Mouse (Mus musculus) hindbrain, embryonic 12.5 days (tissue): ENCODE data around the gene Irs2. TPM values are rescaled to one million over a fixed set of nuclear protein-coding genes. Genes with fewer than 3 reads are reported as not detected.

Experiments
- ATAC-seq: fragments of 200-750 bp; cut with Nextera tagmentation; 2 replicates; pipeline ENCODE4 v1.8.0; 2017; ENCODE audit warnings: moderate TSS enrichment; ENCODE audit not compliant: low FRiP score
- H3K27ac ChIP-seq: fragments of 300-500 bp; sonication (generic); 2 replicates; pipeline ENCODE4 v1.5.1; 2016; ENCODE audit warnings: mild to moderate bottlenecking
- H3K27me3 ChIP-seq: fragments of 300-500 bp; sonication (generic); 2 replicates; pipeline ENCODE4 v1.6.1; 2016; ENCODE audit warnings: mild to moderate bottlenecking
- H3K36me3 ChIP-seq: fragments of 300-500 bp; sonication (generic); 2 replicates; pipeline ENCODE4 v1.6.1; 2016; ENCODE audit warnings: mild to moderate bottlenecking
- H3K4me1 ChIP-seq: fragments of 300-500 bp; sonication (generic); 2 replicates; pipeline ENCODE4 v1.6.1; 2016
- H3K4me2 ChIP-seq: fragments of 300-500 bp; sonication (generic); replicated peaks from 2 replicates; pipeline ENCODE4 v1.6.1; 2016; ENCODE audit warnings: mild to moderate bottlenecking
- H3K4me3 ChIP-seq: fragments of 300-500 bp; sonication (generic); 2 replicates; pipeline ENCODE4 v1.5.1; 2016; ENCODE audit warnings: mild to moderate bottlenecking
- H3K9ac ChIP-seq: fragments of 300-500 bp; sonication (generic); 2 replicates; pipeline ENCODE4 v1.6.1; 2016; ENCODE audit warnings: mild to moderate bottlenecking, moderate library complexity
- H3K9me3 ChIP-seq: fragments of 300-500 bp; sonication (generic); replicated peaks from 2 replicates; pipeline ENCODE4 v1.6.1; 2016; ENCODE audit warnings: mild to moderate bottlenecking
- WGBS: fragments of 180-500 bp; shearing (Covaris S2); methylation state at CpG from one replicate; pipeline ENCODE4 v1.1.7; 2016; 5-methylcytosine and 5-hydroxymethylcytosine counted together
- polyA plus RNA-seq: library from polyadenylated mRNA; unstranded; fragments of >200 nt; fragmentation: Nextera tagmentation; extraction: Ambion mirVana; gene quantifications from 2 replicates; pipeline ENCODE4 v1.2.1, GENCODE M21; 2016

Irs2 gene
- polyA plus RNA-seq, 1 experiment from 2014 or later = 10.4 TPM

DNA sequence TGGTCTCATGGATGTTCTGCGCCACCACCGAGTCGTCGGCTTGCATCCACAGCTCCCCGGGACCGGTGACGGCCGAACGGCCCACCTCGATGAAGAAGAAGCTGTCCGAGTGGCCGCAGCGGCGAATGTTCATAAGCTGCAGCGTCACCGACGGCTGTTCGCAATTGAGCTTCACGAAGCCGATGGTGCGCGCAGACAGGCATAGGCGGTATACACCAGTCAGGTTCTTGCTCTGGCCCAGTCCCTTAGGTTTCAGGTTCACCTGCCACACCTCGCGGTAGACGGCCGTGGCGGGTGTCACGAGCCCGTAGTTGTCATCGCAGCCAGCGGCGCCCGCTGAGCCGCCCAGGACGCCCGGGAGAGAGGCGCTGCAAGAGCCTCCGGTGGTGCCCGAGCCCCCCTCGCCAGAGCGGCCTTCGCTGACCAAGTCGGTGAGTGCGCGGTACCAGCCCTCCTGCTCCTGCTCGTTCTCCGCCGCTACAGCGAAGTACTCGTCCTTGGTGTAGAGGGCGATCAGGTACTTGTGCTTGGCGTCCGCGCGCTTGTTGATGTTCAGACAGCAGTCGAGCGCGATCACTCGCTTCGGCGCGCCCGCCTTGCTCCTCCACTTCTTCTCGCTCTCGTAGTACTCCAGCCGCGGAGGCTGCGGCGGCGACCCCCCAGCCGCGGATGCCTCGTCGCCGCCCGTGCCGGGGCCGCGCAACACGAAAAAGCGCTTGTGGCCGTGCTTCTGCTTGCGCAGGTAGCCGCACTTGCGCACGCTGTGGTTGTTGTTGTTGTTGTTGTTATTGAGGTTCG lies 478 bp downstream of the Irs2 start:
- Histone ChIP-seq H3K9ac (peak overlapping the region; percentile 78), H3K27me3 (no peaks in the 10 kb centered on the region), H3K4me1 (peaks cover 54% of the 10 kb centered on the region), H3K4me2 (peak overlapping the region; percentile 91), H3K4me3 (peak overlapping the region; percentile 57), H3K27ac (peak overlapping the region; percentile 99), H3K9me3 (no peaks in the 10 kb centered on the region), H3K36me3 (0 out of 2 replicates have a peak, but pooled peaks cover 8% of the 10 kb centered on the region)
- under 1% methylated on average over 84 of the region's 88 CpGs for WGBS
- ATAC-seq = no peak

DNA sequence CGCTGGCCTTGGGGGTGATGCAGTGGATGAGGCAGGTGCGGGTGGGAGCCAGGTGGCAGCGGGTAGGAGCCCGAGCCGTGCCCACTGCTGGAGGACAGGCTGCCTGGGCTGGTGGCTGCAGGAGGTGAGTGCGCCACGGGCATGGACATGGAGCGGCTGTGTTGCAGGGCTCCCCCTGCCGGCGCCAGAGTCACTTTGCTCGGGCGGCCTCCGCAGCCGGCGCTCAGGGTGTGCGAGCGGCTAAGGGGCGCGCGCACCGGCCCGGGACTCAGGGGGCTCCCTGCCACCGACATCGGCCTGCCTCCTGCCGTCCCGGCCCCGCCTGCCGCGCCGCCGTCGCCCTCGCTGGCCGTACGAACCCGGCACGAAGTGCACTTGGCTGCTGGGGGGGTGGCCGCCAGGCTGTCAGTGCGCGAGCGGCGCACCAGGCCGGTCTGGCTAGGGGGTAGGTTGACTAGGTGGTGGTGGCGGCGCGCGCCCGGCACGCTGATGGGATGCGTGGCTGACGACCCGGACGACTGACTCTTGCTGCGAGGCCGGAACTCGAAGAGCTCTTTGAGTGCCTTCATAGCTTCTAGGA lies 1.2 kb downstream of the Irs2 start:
- peak; percentile 57 for ATAC-seq
- peaks cover 61% of the 10 kb centered on the region for H3K4me1 ChIP-seq
- peak overlapping the region; percentile 57 for H3K4me3 ChIP-seq
- H3K36me3 ChIP-seq = 0 out of 2 replicates have a peak, but pooled peaks cover 8% of the 10 kb centered on the region
- peak overlapping the region; percentile 99 for H3K27ac ChIP-seq
- no peaks in the 10 kb centered on the region for H3K27me3 ChIP-seq
- under 1% methylated on average over 51 of the region's 56 CpGs for WGBS
- H3K4me2 ChIP-seq = peak overlapping the region; percentile 91
- no peaks in the 10 kb centered on the region for H3K9me3 ChIP-seq
- H3K9ac ChIP-seq = peak overlapping the region; percentile 78

DNA sequence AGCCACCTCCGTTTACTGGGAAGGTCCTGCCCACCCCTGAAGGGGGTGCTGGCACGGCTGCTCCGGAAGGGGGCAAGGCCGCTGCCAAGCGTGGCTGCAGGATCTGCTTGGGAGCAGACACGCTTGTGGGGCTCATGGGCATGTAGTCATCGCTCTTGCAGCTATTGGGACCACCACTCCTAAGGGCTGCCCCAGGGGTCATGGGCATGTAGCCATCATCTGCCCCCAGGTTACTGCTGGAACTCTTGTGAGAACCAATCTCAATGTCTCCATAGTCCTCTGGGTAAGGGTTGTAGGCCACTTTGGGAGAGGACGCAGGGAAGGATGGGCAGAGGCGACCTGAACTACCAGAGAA lies 2.0 kb downstream of the Irs2 start:
- Histone ChIP-seq H3K4me3 (peak overlapping the region; percentile 57), H3K9me3 (no peaks in the 10 kb centered on the region), H3K4me1 (peaks cover 69% of the 10 kb centered on the region), H3K36me3 (0 out of 2 replicates have a peak, but pooled peaks cover 8% of the 10 kb centered on the region), H3K9ac (peak overlapping the region; percentile 78), H3K4me2 (peak overlapping the region; percentile 91), H3K27me3 (no peaks in the 10 kb centered on the region), H3K27ac (no peak overlapping the region)
- WGBS = 87% methylated on average over 9 of the region's 9 CpGs
- ATAC-seq = no peak

DNA sequence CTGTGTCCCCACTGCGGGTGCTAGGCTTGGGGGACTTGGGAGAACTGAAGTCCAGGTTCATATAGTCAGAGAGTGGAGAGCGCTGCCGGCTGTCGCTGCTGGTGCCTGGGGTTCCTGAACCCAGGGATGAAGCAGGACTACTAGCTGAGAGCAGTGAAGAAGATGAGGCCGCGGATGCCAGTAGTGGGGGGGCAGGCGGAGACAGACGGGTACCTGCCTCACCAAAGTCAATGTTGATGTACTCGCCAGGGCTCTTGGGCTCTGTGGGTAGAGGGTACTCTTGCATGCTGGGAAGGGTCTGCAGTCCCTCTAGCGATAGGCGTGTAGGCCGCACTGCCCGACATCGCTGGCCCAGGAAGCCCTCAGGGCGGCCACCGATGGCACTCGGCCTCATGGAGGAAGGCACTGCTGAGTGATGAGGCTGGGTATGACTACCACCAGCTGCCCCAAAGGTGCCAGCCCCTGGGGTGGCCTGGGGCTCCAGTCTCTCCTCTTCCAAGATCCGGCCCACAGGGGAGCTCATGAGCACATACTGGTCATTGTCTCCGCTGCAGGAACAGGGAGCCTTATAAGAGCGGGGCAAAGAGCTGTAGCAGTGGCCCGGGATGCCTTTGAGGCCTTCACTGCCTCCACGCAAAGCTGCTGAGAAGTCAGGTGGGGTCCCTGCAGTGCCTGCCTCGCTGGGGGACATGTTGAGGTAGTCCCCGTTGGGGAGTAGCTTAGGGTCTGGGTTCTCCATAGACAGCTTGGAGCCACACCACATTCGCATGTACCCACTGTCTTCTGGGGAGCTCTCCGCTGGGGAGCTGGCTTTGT lies 2.6 kb downstream of the Irs2 start:
- Histone ChIP-seq H3K36me3 (0 out of 2 replicates have a peak, but pooled peaks cover 8% of the 10 kb centered on the region), H3K9me3 (no peaks in the 10 kb centered on the region), H3K27ac (no peak overlapping the region), H3K4me3 (peak overlapping the region; percentile 57), H3K27me3 (no peaks in the 10 kb centered on the region), H3K9ac (peak overlapping the region; percentile 78), H3K4me2 (peak overlapping the region; percentile 91), H3K4me1 (peaks cover 70% of the 10 kb centered on the region)
- WGBS = 87% methylated on average over 26 of the region's 26 CpGs
- ATAC-seq = no peak

DNA sequence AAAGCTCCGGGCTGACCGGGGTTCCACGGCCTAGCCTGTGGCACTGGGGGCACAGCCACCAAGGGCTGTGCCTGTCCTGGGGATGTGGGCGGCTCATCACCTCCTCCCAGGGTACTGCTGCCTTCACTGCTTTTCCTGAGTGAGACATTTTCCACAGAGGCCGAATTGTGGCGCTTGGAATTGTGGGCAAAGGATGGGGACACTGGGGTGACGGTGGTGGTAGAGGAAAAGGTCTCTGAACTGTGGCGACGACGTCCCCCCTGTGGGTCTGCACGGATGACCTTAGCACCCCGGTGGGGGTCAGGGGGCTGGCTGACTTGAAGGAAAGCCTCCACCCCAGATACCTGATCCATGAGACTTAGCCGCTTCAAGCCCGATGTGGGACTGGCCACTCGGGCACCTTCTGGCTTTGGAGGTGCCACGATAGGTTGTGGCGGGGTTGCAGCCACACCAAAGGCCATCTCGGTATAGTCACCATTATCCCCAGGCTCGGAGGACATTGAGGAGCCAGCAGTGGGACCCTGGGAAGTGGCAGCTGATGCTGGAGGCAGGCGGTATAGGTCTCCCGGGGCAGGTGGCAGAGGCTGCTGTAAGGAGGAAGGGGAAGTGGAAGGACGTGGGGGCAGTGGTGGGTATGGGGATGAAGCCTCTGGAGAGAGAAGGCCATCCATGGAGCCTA lies 3.3 kb downstream of the Irs2 start:
- peaks cover 73% of the 10 kb centered on the region for H3K4me1 ChIP-seq
- ATAC-seq = no peak
- peak overlapping the region; percentile 78 for H3K9ac ChIP-seq
- peak overlapping the region; percentile 57 for H3K4me3 ChIP-seq
- H3K9me3 ChIP-seq = no peaks in the 10 kb centered on the region
- 67% methylated on average over 22 of the region's 22 CpGs for WGBS
- peak overlapping the region; percentile 91 for H3K4me2 ChIP-seq
- 0 out of 2 replicates have a peak, but pooled peaks cover 8% of the 10 kb centered on the region for H3K36me3 ChIP-seq
- peak overlapping the region; percentile 0; the same call in 1 of the 2 replicates for H3K27ac ChIP-seq
- H3K27me3 ChIP-seq = no peaks in the 10 kb centered on the region

DNA sequence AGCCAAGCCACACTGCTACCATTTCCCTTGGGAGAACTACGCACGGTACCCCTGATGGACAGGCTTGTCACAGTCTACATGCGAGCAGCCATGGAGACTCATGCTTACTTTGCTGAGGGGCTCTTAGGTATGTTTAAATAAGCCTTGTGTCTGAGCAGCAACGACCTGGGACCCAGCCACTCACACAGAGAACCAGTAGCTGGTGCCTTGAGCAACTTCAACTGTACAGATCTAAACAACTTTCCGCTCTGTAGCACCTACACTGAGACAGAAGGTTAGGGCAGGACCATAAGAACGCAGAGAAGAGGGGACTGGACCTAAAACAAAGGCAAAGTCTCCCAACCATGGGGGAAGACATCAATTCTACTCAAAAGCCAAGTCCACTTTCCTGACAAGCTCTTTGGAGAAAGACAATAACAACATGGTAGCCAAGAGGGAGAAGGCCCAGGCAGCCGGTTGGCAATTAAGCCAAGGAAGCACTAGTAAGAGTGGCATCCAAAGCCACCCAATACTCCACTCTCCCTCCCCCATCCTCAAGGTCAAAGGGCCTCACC lies 4.3 kb downstream of the Irs2 start:
- peak overlapping the region; percentile 91 for H3K4me2 ChIP-seq
- peak overlapping the region; percentile 52; the same call in 1 of the 2 replicates for H3K27ac ChIP-seq
- H3K4me1 ChIP-seq = peaks cover 77% of the 10 kb centered on the region
- peak overlapping the region; percentile 78 for H3K9ac ChIP-seq
- 0 out of 2 replicates have a peak, but pooled peaks cover 8% of the 10 kb centered on the region for H3K36me3 ChIP-seq
- no peaks in the 10 kb centered on the region for H3K9me3 ChIP-seq
- no peak for ATAC-seq
- H3K27me3 ChIP-seq = no peaks in the 10 kb centered on the region
- WGBS = 31% methylated on average over 7 of the region's 7 CpGs
- H3K4me3 ChIP-seq = peak overlapping the region; percentile 57

DNA sequence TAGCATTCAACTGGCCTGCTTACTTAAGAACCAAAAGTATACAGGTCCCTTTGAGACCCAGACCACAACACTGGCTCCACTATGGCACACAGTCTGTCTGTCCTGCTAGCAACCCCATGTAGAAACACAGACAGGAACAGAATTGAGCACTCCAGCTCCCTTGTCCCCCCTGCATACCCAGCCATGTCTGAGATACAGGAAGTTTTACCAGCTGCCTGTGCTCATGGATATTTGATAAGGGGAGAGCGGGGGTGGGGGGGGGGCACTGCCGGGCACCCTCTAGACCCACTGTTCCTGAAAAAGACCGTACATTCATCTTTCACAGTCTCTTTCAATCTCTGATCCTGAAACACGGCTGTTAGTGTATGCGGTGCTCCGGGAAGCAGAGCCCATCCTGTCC lies 5.0 kb downstream of the Irs2 start:
- peaks cover 10% of the 10 kb centered on the region; the same call in 1 of the 2 replicates for H3K36me3 ChIP-seq
- no peaks in the 10 kb centered on the region for H3K9me3 ChIP-seq
- H3K4me3 ChIP-seq = peak overlapping the region; percentile 57
- peaks cover 79% of the 10 kb centered on the region for H3K4me1 ChIP-seq
- H3K4me2 ChIP-seq = peak overlapping the region; percentile 91
- peak overlapping the region; percentile 78 for H3K9ac ChIP-seq
- 0 out of 2 replicates have a peak overlapping the region, but pooled peaks have one; percentile 31 for H3K27ac ChIP-seq
- H3K27me3 ChIP-seq = no peaks in the 10 kb centered on the region
- WGBS = 43% methylated on average over 6 of the region's 6 CpGs
- no peak for ATAC-seq

DNA sequence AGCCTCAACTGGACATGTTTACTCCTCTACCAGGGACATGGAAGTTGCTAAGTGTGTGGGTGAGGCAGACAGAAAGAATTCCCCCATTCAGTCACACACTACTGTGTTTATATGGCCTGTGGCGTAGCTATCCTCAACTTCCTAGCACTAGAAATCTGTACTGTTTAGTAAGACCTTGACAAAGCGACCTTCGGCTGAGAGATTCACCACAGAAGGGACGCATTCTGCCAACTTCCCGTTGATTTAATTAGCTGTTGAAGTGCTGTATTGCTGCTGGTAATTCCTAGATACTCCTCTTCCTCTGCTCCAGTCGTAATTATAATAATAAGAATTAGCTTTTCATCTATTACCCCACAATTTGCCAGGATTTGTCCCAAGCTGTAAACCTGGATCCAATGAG lies 5.4 kb downstream of the Irs2 start:
- WGBS = 36% methylated on average over 6 of the region's 6 CpGs
- H3K27me3 ChIP-seq = no peaks in the 10 kb centered on the region
- no peak for ATAC-seq
- peak overlapping the region; percentile 78 for H3K9ac ChIP-seq
- no peaks in the 10 kb centered on the region for H3K9me3 ChIP-seq
- peak overlapping the region; percentile 57 for H3K4me3 ChIP-seq
- peaks cover 14% of the 10 kb centered on the region; the same call in 1 of the 2 replicates for H3K36me3 ChIP-seq
- peak overlapping the region; percentile 91 for H3K4me2 ChIP-seq
- H3K4me1 ChIP-seq = peaks cover 83% of the 10 kb centered on the region
- 0 out of 2 replicates have a peak overlapping the region, but pooled peaks have one; percentile 0 for H3K27ac ChIP-seq

DNA sequence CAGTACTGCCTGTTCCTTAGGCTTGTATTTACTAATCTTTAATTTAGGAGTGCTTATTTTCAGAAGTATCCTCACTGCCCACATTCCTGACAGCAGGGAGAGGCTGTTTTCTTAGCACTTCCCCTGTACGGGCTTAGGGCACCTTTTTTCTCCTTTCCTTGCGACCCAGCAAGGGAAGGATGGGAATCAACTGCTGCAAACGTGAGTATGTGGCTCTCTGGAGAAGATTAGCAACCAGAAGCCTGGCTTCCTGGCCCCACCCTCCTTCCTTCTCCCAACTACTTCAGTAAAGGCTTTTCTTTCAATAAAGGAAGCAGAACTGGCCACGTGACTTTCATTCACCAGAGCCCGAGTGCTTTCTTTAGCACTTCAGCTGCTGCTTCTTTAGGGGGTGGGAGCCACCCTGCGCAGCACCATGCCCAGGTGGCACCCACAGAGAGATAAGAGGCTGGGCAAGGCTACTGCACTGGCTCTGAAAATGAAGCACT lies 7.2 kb downstream of the Irs2 start:
- H3K9ac ChIP-seq = peak overlapping the region; percentile 15
- WGBS = 10% methylated on average over 6 of the region's 6 CpGs
- peaks cover 84% of the 10 kb centered on the region for H3K4me1 ChIP-seq
- ATAC-seq = no peak
- H3K4me2 ChIP-seq = peak overlapping the region; percentile 91
- no peaks in the 10 kb centered on the region for H3K27me3 ChIP-seq
- no peaks in the 10 kb centered on the region for H3K9me3 ChIP-seq
- peaks cover 16% of the 10 kb centered on the region; the same call in 1 of the 2 replicates for H3K36me3 ChIP-seq
- peak overlapping the region; percentile 62 for H3K27ac ChIP-seq
- H3K4me3 ChIP-seq = peak overlapping the region; percentile 57

DNA sequence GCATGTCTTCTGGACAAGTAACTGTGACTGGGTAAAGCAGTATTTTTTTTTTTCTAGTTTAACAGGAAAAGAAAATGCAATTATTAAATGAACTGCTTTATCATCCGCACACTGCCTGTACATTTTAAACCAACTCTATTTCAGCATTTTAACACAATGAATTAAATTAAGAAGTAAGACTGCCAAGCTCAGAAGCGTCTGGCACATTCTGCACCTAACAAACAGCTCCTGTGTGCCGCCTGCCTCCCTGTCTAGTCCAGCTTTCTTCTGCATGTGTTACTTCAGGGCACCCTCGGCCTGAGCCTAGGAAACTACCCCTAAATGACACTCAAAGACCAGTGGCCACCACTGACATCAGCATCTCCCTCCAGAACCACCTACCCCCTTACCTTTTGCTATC lies 8.7 kb downstream of the Irs2 start:
- peaks cover 8% of the 10 kb centered on the region; the same call in 1 of the 2 replicates for H3K36me3 ChIP-seq
- ATAC-seq = no peak
- peak overlapping the region; percentile 91 for H3K4me2 ChIP-seq
- H3K4me3 ChIP-seq = no peak overlapping the region
- 75% methylated on average over 4 of the region's 4 CpGs for WGBS
- H3K9ac ChIP-seq = no peak overlapping the region
- no peaks in the 10 kb centered on the region for H3K27me3 ChIP-seq
- H3K27ac ChIP-seq = 0 out of 2 replicates have a peak overlapping the region, but pooled peaks have one; percentile 17
- peaks cover 70% of the 10 kb centered on the region for H3K4me1 ChIP-seq
- no peaks in the 10 kb centered on the region for H3K9me3 ChIP-seq

DNA sequence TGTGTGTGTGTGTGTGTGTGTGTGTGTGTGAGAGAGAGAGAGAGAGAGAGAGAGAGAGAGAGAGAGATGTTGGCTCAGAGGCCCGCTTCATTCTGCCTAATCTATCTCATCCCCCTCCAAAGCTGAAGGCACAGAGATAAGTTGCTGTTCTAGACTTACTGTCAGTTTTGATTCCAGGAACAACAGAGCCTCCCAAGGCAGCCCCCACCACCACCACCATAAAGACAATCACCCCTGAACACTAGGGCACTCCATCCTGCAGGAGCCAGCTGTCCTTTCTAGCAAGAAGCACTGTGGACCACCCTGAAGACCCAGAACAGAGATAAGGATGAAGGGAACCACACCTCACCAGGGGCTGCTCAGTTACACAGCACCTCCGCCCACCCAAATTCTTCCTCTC lies 12.0 kb downstream of the Irs2 start:
- Histone ChIP-seq H3K4me3 (no peak overlapping the region), H3K9ac (no peak overlapping the region), H3K27ac (no peak overlapping the region), H3K9me3 (no peaks in the 10 kb centered on the region), H3K4me2 (no peak overlapping the region), H3K36me3 (peaks cover 14% of the 10 kb centered on the region), H3K4me1 (peaks cover 53% of the 10 kb centered on the region), H3K27me3 (no peaks in the 10 kb centered on the region)
- ATAC-seq = no peak
- 83% methylated on average over 1 of the region's 2 CpGs for WGBS
